Mouse (Mus musculus): ENCODE results near the gene Samd9l.
"Not testable (repeated sequence)": the region's sequence is repeated elsewhere in the genome, so short reads cannot be mapped to it uniquely, and the experiment has no call there.

The Samd9l gene

DNA sequence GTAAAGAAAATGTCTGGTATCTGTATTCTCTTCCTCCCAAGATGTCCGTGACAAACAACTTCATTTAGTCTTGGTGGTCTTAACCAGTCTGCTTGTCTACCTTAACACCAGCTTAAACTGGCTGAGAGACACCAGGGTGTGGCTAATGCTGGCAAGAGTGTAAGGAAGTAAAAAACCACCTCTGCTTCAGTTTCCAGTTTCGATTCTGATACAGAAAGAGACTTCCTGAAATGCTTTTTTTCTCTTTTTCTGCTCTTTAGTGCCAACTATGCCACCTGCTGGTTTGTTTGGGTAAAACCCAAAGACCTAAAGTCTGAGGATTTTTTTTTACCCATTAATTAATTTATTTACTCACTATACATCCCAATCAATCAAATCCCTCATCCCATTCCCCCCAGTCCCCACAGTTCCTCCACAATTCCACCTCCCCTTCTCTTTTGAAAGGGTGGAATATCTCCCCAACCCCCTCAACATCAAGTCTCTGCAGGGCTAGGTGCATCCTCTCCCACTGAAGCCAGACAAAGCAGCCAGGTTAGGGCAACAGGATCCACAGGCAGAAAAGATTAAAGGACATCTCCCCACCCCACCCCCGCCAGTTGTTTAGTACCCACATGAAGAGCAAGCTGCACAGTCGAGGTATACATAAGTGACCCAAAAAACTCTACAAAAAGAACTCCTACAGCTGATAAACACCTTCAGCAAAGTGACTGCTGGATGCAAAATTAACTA, at the start of gene Samd9l:
Gene Samd9l (minus strand): TSS at position 233 of the 729 bp plus-strand sequence.
- in situ Hi-C loops (cut with MboI, MseI), result loop anchor here (5.0 kb wide), 1 partner anchor 52 kb away; no protein-coding TSS in a partner anchor

DNA sequence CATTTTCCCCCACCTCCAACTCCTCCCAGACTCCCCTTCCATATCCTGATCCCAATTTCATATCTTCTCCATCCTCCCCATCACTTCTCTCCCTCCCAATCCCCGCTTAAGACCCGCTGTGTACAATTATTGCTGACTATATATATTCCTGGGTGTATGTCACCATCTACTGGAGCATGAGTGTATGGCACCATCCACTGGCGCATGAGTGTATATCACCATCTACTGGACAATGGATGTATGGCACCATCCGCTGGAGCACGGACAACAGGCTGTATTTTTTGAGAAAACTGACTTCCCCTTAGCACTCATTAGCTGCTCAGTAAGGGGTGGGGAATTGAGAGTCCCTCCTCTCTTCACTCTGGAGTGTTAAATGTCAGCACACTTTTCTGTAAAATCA, 48.0 kb upstream of the Samd9l start:
- in situ Hi-C loops (cut with MboI, MseI), result no loop called here

DNA sequence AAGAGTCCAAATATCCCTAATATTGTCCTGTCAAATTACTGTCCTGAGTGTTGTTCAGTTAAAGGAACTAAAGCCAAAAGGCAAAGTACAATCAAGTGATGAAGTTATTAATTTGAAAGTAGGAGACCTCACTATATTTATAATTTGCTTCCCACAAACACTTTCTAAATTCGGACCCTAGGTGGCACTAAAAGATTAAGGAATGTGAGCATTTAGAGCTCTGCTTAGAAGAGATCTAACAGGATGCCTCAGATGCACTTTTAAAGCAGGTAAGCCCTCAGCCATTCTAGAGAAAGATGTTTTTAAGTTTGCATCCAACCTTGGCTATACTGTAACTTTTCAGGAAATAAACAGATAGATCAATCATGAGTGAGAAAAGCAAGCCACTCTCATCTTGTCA, 44.5 kb upstream of the Samd9l start:
- in situ Hi-C loops (cut with MboI, MseI), result no loop called here

DNA sequence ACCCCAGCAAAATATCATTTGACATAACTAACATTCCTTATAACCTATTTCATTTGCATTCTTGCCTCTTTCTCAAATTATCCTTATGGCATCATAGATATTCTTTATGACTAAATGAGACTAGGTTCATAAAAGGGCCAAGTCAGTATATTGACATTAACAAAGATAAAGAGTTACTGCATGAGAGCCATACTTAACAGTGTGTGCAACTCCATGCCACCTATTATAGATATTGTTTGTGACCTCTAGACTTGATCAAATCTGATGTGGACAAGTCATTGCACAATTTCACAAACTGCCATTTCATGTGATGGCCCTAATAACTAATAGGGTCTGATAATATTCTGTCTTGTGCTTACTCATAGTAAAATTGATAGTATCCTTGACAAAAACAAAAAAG, 36.7 kb upstream of the Samd9l start:
- in situ Hi-C loops (cut with MboI, MseI), result loop anchor here (10.0 kb wide), 1 partner anchor 351 kb away; no protein-coding TSS in a partner anchor

DNA sequence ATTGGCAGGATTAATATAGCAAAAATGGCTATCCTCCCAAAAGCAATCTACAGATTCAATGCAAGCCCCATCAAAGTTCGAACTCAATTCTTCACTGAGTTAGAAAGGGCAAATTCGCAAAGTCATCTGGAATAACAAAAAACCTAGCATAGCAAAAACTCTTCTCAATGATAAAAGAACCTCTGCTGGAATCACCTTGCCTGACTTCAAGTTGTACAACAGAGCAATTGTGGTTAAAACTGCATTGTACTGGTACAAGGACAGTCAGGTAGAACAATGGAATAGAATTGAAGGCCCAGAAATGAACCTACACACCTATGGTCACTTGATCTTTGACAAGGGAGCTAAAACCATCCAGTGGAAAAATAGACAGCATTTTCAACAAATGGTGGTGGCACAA, 31.6 kb upstream of the Samd9l start:
- in situ Hi-C loops (cut with MboI, MseI), result loop anchor here (10.0 kb wide), 1 partner anchor 346 kb away; no protein-coding TSS in a partner anchor

DNA sequence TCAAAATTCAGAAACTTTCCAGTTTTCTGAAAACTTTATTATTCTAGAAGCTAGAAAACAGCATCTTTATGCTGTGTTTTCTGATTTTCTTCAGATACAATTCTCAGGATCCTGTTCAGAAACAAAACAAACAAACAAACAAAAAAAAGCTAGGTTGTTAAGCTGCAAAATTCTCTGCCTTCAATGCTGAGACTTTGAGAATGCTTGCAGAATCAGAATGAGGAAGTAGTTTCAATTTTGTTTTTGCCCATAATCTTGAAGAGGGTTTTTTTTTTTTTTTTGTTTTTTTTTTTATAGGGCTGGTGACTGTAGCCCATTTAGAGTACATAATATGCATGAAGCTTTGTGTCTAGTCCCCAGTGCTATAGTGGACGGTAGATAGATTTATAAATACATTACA, 27.7 kb upstream of the Samd9l start:
- in situ Hi-C loops (cut with MboI, MseI), result loop anchor here (5.0 kb wide), 1 partner anchor 40 kb away; no protein-coding TSS in a partner anchor

DNA sequence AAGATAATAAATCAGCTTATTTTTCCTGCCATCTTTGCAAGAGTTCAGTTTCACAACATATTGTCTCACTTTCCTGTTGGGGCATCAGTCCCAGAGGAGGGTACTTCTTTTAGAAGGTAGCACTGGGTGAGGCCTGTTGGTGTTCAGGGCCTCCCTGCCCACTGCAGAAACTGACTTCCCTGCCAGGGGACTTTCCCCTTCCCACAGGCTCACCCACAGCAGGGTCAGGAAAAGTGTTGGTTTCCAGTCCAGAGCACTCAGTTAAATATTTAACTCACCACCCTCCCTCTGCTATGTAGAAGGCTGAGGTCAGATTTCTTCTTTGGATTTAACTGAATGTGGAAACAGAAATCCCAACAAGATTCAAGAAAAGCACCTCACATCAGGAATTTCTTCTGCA, 26.0 kb upstream of the Samd9l start:
- in situ Hi-C loops (cut with MboI, MseI), result loop anchor here (5.0 kb wide), 1 partner anchor 38 kb away; no protein-coding TSS in a partner anchor

DNA sequence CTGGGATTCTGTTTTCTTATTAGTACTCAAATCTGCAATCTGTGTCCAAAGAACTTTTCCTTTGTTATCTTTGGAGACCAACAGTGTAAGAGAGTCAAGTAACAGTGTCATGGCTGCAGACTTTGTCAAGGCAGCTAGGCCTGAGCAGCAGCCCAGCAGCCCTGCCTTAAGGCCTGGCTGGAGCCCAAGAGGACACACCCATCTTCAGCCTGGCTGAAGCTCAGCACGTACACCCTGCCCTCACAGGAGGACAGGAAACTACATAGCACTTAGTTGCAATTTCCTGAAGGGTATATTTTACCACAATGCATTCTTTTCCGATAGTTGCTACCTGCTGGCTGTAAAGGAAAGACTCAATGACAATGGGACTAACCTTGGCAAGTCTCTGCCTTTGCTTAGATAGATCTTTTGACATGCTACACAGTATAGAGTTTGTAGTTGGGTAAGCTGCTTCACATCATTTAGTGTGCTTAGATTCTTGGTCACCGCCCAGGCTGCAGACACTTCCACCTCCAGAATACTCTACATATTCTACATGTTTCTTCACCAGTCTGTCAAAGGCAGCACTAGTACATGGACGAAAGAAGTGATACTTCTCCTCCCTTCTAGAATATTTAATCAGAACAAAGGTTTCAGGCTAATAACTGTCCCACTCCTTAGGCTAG, 25.4 kb upstream of the Samd9l start:
- in situ Hi-C loops (cut with MboI, MseI), result loop anchor here (5.0 kb wide), 1 partner anchor 37 kb away; no protein-coding TSS in a partner anchor

DNA sequence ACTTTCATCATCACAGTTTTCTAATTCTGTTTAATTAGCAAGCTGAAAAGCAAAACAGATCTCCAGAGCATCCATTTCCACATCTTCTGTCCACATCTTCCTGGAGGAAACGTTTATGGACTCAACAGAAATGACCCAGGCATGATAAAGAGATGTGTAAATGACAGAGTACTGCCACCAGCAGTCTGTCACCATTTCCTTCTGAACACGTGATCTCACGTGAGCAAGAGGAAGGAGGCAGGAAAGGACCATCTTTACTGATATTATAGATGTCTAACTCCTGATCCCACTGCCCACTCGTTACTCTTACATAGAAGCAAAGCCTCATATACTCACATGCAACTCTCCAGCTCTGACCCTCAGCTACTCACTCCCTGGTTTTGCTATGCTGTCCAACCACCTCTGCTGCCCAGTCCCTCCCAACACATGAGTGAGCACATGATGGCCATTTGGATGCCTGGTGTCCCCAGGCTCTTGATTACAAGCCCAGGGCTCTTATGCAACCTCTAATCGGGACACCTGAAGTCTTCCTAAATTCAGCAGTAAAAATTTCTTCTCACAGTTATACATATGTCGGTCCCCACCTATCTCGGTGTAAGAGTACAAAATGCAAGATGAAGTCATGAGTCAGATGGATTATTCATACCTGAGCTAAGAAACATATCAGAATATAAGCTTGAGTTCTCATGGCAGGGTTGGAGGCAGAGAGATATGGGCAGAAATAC, 2.0 kb downstream of the Samd9l start:
- in situ Hi-C loops (cut with MboI, MseI), result loop anchor here (5.0 kb wide), 1 partner anchor 50 kb away; no protein-coding TSS in a partner anchor

DNA sequence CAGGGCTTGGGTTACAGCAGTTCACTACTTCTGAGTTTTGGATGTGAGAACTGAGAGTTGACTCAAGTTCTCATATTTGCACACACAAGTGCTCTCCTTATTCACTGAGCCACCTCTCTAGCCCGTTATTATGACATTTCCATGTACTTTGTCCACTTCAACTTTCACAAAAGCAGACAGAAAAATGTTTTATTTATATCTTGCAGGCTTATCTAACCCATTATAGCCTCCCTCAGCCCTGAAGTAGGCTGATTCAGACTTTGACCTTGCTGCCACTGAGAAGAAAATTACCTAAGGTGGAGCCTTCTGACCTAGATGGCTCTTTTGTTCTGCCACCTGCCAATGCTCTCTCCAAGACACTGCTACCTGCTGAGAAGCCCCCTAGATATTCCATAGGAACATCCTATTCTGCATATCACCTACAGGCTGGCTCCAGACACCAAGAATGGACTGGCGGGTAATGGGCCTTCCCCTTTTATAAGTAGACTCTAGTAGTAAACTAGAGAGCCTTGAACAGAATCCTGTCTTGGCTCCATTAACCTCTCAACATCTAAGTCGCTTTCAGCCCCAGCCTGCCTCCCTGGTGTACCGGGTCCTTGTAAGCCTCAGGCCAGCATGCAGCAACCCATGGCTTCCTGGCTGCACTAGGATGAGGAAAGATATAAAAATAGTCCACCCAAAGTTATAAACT, 3.3 kb downstream of the Samd9l start:
- in situ Hi-C loops (cut with MboI, MseI), result loop anchor here (5.0 kb wide), 1 partner anchor 49 kb away; no protein-coding TSS in a partner anchor

DNA sequence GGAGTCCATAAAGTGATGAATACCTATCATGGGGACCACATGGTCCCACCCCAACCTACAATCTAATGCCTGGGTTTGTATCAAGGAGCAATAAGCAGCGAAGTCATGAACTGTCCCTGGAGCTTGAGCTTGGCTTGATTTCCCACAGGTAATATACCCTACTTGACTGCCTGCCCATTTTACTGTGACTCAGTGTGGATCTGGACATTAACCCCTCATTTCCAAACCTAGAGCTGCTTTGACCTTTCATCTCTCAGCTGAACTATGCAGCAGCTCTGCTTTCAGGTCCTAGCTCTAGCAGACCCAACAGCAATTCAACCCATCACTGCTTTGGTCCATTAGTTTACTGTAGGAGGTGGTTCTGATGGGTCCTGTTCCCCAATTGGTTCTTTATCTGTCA, 9.4 kb downstream of the Samd9l start:
- in situ Hi-C loops (cut with MboI, MseI), result loop anchor here (5.0 kb wide), 1 partner anchor 37 kb away; no protein-coding TSS in a partner anchor

DNA sequence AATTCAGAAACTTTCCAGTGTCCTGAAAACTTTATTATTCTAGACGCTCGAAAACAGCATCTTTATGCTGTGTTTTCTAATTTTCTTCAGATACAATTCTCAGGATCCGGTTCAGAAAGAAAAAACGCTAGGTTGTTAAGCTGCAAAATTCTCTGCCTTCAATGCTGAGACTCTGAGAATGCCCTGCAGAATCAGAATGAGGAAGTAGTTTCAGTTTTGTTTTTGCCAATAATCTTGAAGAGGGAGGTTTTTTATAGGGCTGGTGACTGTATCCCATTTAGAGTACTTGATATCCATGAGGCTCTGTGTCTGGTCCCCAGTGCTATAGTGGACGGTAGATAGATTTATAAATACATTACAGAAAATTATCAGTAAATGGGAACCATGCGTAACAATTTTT, 12.8 kb downstream of the Samd9l start:
- in situ Hi-C loops (cut with MboI, MseI), result loop anchor here (5.0 kb wide), 1 partner anchor 41 kb away; no protein-coding TSS in a partner anchor

DNA sequence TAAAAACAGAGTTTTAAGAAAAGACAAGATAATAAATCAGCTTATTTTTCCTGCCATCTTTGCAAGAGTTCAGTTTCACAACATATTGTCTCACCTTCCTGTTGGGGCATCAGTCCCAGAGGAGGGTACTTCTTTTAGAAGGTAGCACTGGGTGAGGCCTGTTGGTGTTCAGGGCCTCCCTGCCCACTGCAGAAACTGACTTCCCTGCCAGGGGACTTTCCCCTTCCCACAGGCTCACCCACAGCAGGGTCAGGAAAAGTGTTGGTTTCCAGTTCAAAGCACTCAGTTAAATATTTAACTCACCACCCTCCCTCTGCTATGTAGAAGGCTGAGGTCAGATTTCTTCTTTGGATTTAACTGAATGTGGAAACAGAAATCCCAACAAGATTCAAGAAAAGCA, 14.6 kb downstream of the Samd9l start:
- in situ Hi-C loops (cut with MboI, MseI), result loop anchor here (5.0 kb wide), 1 partner anchor 42 kb away; no protein-coding TSS in a partner anchor

DNA sequence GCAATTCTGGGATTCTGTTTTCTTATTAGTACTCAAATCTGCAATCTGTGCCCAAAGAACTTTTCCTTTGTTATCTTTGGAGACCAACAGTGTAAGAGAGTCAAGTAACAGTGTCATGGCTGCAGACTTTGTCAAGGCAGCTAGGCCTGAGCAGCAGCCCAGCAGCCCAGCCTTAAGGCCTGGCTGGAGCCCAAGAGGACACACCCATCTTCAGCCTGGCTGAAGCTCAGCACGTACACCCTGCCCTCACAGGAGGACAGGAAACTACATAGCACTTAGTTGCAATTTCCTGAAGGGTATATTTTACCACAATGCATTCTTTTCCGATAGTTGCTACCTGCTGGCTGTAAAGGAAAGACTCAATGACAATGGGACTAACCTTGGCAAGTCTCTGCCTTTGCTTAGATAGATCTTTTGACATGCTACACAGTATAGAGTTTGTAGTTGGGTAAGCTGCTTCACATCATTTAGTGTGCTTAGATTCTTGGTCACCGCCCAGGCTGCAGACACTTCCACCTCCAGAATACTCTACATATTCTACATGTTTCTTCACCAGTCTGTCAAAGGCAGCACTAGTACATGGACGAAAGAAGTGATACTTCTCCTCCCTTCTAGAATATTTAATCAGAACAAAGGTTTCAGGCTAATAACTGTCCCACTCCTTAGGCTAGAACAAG, 15.1 kb downstream of the Samd9l start:
- in situ Hi-C loops (cut with MboI, MseI), result not testable (repeated sequence)

DNA sequence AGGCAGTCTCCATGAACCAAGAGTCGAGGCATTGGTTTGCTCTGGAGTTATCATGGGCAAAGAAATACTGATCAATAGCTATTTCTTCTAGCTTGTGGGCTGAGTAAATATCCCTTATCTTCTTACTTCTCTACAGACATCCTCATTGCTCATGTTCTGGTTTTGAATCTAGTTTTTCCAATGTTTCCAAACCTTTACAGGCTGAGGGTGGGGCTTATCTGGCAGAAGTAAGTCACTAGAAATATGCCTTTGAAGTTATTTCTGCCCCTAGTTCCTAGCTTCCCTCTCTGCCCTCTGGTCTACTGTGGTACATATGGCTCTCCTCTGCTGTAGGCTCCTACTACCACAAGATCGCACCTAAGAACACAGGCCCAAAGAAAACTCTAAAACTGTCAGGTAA, 20.2 kb downstream of the Samd9l start:
- in situ Hi-C loops (cut with MboI, MseI), result no loop called here

DNA sequence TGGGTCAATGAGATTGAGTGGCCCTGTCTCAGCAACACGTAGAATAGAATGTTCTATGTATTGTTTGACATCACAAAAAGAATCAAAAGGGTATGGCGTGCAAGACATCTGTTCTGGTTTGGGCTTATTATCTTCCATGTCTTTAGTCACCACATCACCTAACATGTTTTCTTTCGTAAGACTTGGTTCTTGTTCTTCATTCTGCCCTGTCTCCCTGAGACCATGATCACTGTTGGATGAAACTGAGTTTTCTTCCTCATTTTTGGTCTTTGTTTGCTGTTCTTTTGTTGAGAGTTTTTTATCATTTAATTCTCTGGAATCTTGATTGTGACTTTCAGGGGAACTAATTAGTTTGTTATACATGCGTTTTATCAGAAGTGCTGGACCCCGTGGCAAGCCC, 22.7 kb downstream of the Samd9l start:
- in situ Hi-C loops (cut with MboI, MseI), result no loop called here

DNA sequence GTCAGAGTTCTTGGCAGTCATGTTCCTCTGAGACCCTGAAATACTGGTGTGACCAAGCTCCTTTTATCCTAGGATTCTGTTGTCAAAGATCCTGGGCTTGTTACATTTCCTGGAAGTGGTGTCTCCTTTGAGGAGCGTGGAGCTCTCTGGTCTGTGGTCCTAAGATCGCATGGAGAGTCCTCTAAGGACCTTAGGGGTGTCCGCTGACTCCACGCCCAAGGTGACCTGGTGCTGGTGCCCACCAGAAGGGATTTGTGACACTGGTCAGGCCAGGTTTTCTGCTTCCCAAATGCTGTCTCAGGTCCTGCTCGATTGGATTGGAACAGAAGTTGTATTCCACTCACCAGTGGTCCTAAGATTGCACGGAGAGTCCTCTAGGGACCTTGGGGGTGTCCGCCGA, 29.8 kb downstream of the Samd9l start:
- in situ Hi-C loops (cut with MboI, MseI), result no loop called here

DNA sequence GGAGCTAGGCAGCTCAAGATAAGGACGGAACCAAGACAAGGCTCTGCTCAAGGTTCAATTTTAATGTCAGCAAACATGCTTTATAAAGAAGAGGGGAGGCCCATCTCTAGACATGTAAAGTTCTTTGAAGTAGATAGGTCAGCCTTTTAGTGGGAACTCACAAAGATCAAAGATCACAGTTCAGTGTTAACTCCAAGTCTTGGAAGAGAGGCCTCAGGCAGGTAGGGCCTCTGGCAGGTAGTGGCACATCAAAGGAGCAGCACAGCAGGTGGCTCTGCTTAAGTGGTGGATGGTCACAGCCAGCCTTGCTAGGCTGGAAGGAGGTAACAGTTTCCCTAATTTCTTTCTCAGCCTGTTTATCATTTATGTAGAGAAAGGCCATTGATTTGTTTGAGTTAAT, 33.8 kb downstream of the Samd9l start:
- in situ Hi-C loops (cut with MboI, MseI), result not testable (repeated sequence)

DNA sequence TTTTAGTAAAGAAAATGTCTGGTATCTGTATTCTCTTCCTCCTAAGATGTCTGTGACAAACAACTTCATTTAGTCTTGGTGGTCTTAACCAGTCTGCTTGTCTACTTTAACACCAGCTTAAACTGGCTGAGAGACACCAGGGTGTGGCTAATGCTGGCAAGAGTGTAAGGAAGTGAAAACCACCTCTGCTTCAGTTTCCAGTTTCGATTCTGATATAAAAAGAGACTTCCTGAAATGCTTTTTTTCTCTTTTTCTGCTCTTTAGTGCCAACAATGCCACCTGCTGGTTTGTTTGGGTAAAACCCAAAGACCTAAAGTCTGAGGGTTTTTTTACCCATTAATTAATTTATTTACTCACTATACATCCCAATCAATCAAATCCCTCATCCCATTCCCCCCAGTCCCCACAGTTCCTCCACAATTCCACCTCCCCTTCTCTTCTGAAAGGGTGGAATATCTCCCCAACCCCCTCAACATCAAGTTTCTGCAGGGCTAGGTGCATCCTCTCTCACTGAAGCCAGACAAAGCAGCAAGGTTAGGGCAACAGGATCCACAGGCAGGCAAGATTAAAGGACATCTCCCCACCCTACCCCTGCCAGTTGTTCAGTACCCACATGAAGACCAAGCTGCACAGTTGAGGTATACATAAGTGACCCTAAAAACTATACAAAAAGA, 53.3 kb downstream of the Samd9l start:
- in situ Hi-C loops (cut with MboI, MseI), result loop anchor here (5.0 kb wide), 1 partner anchor 51 kb away; the partner anchor contains the start of gene Samd9l

DNA sequence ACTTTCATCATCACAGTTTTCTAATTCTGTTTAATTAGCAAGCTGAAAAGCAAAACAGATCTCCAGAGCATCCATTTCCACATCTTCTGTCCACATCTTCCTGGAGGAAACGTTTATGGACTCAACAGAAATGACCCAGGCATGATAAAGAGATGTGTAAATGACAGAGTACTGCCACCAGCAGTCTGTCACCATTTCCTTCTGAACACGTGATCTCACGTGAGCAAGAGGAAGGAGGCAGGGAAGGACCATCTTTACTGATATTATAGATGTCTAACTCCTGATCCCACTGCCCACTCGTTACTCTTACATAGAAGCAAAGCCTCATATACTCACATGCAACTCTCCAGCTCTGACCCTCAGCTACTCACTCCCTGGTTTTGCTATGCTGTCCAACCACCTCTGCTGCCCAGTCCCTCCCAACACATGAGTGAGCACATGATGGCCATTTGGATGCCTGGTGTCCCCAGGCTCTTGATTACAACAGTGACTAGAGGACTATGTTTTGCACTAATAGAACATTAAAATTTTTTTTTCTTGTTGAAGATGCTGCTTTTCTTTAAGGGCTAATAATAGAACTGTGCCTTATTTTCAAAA, 54.2 kb downstream of the Samd9l start:
- in situ Hi-C loops (cut with MboI, MseI), result loop anchor here (5.0 kb wide), 1 partner anchor 52 kb away; the partner anchor contains the start of gene Samd9l

Data from regulatory T cell (primary cell).